In the genomic region with DNA sequence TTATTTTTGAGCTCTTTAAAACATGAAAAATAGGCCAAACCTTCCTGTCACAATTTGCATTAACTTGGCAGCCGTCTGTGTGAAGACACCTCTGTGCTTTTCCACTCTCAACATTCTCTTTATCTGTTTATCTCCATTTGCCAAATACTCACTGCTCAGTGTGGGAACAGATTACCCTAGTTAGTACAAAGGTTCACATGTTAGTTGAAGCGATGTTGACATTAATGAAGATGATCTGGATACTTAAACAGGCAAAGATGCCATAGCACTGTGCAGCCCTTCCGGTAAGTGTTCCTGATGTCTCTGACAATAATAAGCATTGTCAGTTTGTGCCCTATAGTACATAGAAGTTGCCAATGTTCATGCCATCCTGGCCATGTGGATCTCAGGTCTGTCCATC, we compare ENCODE assay signal across 27 mouse cellular contexts.
DNase-seq lines count a peak whose midpoint lies in the region; ATAC-seq and TF ChIP-seq lines count a peak whose summit lies in the region.
"Had no signal": no experiment of that assay in that cellular context is flagged by ENCODE, and none has a peak within 500 bp of the region (broad histone marks: within the 10 kb centered on the region; RNA-seq: fewer than 3 reads in every experiment).

No protein-coding gene starts in this region.

- no peak for TF ChIP-seq POLR2A in liver, adult 2 months (IDR thresholded peaks at IDR 0.05; ENCODE audit: extremely low read depth, insufficient read depth, low read length)

- no peaks in the 10 kb centered on the region for H3K36me3 ChIP-seq in liver, adult 2 months (ENCODE audit: control insufficient read depth, insufficient read depth, low read length)
- H3K36me3 ChIP-seq in liver, embryonic 12.5 days: no peaks in the 10 kb centered on the region
- H3K36me3 ChIP-seq: embryonic facial prominence, embryonic 13.5 days; embryonic facial prominence, embryonic 15.5 days; forebrain, embryonic 10.5 days; forebrain, embryonic 12.5 days; G1E had no signal

- no peak overlapping the region for H3K9ac ChIP-seq in liver, adult 2 months (ENCODE audit: low read depth, low read length)
- no peak overlapping the region for H3K9ac ChIP-seq in liver, embryonic 12.5 days
- H3K9ac ChIP-seq: embryonic facial prominence, embryonic 13.5 days; embryonic facial prominence, embryonic 15.5 days; forebrain, embryonic 12.5 days had no signal

- H3K27ac ChIP-seq in liver, adult 2 months (replicated peaks; ENCODE audit: insufficient read depth, low read depth, low read length): no peak overlapping the region
- H3K27ac ChIP-seq in liver, embryonic 12.5 days: no peak overlapping the region
- H3K27ac ChIP-seq: embryonic facial prominence, embryonic 13.5 days; embryonic facial prominence, embryonic 15.5 days; forebrain, embryonic 10.5 days; forebrain, embryonic 12.5 days had no signal

- 35% methylated on average over 3 of the region's 3 CpGs for WGBS in liver, adult 2 months
- WGBS in liver, embryonic 12.5 days (ENCODE audit: insufficient replicate concordance): 62% methylated on average over 3 of the region's 3 CpGs

- H3K27me3 ChIP-seq in liver, adult 2 months (ENCODE audit: control insufficient read depth, insufficient read depth, low read length): no peaks in the 10 kb centered on the region
- H3K27me3 ChIP-seq in liver, embryonic 12.5 days (replicated peaks): no peaks in the 10 kb centered on the region
- H3K27me3 ChIP-seq: CH12.LX; embryonic facial prominence, embryonic 13.5 days; embryonic facial prominence, embryonic 15.5 days; forebrain, embryonic 12.5 days; Patski had no signal

- no peak for TF ChIP-seq CTCF in liver, adult 2 months (IDR thresholded peaks at IDR 0.05; ENCODE audit: low read depth, low read length)

- H3K79me2 ChIP-seq in liver, adult 2 months (ENCODE audit: control insufficient read depth, insufficient read depth, low read length): no peaks in the 10 kb centered on the region

- no peak for DNase-seq in cerebellum, postnatal 14 days
- peak; percentile 65 for DNase-seq in liver, adult 2 months (ENCODE audit: extremely low read depth, low read depth, low spot score)
- DNase-seq in retina, postnatal 1 day: peak; percentile 13
- DNase-seq in left cerebral cortex, postnatal 36 days (ENCODE audit: low spot score in 2 of 2): no peak
- DNase-seq: adrenal gland, adult 2 months; adrenal gland, postnatal 10 days; adrenal gland, postnatal 25 days; B cell, adult 2 months; cerebellum, adult 11-12 months; cerebellum, adult 2 months; cerebellum, adult 9-10 months; cerebellum, postnatal 10 days; cerebellum, postnatal 36 days; embryo, embryonic 11 days had no signal

- no peak overlapping the region for H3K4me3 ChIP-seq in liver, adult 2 months (ENCODE audit: insufficient read depth, low read depth, low read length)
- H3K4me3 ChIP-seq in liver, embryonic 12.5 days: no peak overlapping the region
- H3K4me3 ChIP-seq: embryonic facial prominence, embryonic 13.5 days; embryonic facial prominence, embryonic 15.5 days; erythroblast, embryonic 14.5 days; forebrain, embryonic 10.5 days; forebrain, embryonic 12.5 days had no signal

- intact Hi-C loops in left cerebral cortex, postnatal 36 days (cut with DNase I): no loop called here

- peaks cover 7% of the 10 kb centered on the region; the same call in 1 of the 2 replicates for H3K4me1 ChIP-seq in liver, adult 2 months (ENCODE audit: control insufficient read depth, insufficient read depth, low read length)
- H3K4me1 ChIP-seq in liver, embryonic 12.5 days: no peaks in the 10 kb centered on the region
- H3K4me1 ChIP-seq: embryonic facial prominence, embryonic 13.5 days; embryonic facial prominence, embryonic 15.5 days; forebrain, embryonic 10.5 days; forebrain, embryonic 12.5 days had no signal

- H3K9me3 ChIP-seq in liver, embryonic 12.5 days (replicated peaks): no peaks in the 10 kb centered on the region
- H3K9me3 ChIP-seq: embryonic facial prominence, embryonic 13.5 days; embryonic facial prominence, embryonic 15.5 days; forebrain, embryonic 10.5 days; forebrain, embryonic 12.5 days; G1E had no signal

- H3K4me2 ChIP-seq in liver, embryonic 12.5 days: no peak overlapping the region
- H3K4me2 ChIP-seq: embryonic facial prominence, embryonic 13.5 days; embryonic facial prominence, embryonic 15.5 days; forebrain, embryonic 12.5 days had no signal

- ATAC-seq in cerebellum, adult (ENCODE audit: insufficient number of reproducible peaks, low FRiP score, low TSS enrichment): peak; percentile 26; the same call in 1 of the 2 replicates
- ATAC-seq in liver, embryonic 12.5 days: no peak
- ATAC-seq: CD4-positive, CD25-positive, alpha-beta regulatory T cell, adult 4 months; forebrain, embryonic 14.5 days; forebrain, embryonic 16.5 days; Patski had no signal

Comparison
In these comparisons a context has a peak if more than half of its experiments do, and no peak if none do; other contexts are left out.
1. DNase-seq: peak in liver, adult 2 months (single experiment) and retina, postnatal 1 day (single experiment); none in cerebellum, postnatal 14 days (0 of 2) and left cerebral cortex, postnatal 36 days (0 of 2).